Comparison of ENCODE assay signal across 8 mouse cellular contexts in the genomic region with DNA sequence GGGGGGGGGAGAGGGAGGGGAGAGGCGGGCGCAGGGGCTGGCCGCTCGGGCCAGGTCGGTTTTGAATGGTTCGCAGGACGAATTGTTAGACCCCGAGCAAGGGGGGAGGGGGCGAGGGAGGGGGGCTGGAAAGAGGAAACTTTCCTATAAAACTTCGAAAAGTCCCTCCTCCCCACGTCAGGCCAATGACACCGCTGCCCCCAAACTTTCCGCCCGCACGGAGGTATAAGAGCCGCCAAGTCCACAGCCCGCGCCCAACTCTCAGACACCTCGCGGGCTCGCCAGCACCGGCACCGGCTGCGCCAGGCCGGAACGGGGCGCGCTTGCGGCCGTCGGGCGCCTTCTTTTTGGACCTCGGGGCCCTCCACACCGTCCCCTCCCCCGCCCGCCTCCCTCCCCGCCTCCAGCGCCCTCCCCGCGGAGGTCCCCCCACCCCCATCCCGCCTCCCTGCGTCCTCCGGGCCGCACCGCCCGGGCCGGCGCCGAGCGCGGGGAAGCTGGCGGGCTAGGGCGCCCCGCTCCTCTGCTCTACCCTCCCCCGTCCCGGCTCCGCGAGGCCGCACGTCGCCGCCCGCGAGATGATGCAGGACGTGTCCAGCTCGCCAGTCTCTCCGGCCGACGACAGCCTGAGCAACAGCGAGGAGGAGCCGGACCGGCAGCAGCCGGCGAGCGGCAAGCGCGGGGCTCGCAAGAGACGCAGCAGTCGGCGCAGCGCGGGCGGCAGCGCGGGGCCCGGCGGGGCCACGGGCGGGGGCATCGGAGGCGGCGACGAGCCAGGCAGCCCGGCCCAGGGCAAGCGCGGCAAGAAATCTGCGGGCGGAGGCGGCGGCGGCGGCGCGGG. TPM values are rescaled to one million over a fixed set of nuclear protein-coding genes. Genes with fewer than 3 reads are reported as not detected.
DNase-seq lines count a peak whose midpoint lies in the region; ATAC-seq lines count a peak whose summit lies in the region.

TSS of gene Twist1 (plus strand) at position 272 of the 841 bp plus-strand sequence.

- peak within 1 kb of the TSS; percentile 79 for H3K4me3 ChIP-seq in embryonic facial prominence, embryonic 11.5 days (ENCODE audit: low read depth, low read length)
- H3K4me3 ChIP-seq in heart, embryonic 12.5 days, result peak within 1 kb of the TSS; percentile 69
- H3K4me3 ChIP-seq in limb, embryonic 10.5 days, result peak within 1 kb of the TSS; percentile 96
- peak within 1 kb of the TSS; percentile 58 for H3K4me3 ChIP-seq in neural tube, embryonic 12.5 days

- no peaks in the 10 kb centered on the region for H3K4me1 ChIP-seq in embryonic facial prominence, embryonic 11.5 days (ENCODE audit: control insufficient read depth, insufficient read depth, low read length)
- peaks cover 22% of the 10 kb centered on the region; the same call in 1 of the 2 replicates for H3K4me1 ChIP-seq in heart, embryonic 12.5 days (replicated peaks)
- peaks cover 40% of the 10 kb centered on the region for H3K4me1 ChIP-seq in limb, embryonic 10.5 days
- H3K4me1 ChIP-seq in neural tube, embryonic 12.5 days, result peaks cover 25% of the 10 kb centered on the region

- H3K27me3 ChIP-seq in embryonic facial prominence, embryonic 11.5 days (ENCODE audit: control insufficient read depth, insufficient read depth, low read length), result peaks cover 6% of the 10 kb centered on the region
- peaks cover 54% of the 10 kb centered on the region for H3K27me3 ChIP-seq in heart, embryonic 12.5 days (replicated peaks)
- H3K27me3 ChIP-seq in limb, embryonic 10.5 days (ENCODE audit: low read depth, poor library complexity, severe bottlenecking), result 0 out of 2 replicates have a peak, but pooled peaks cover 3% of the 10 kb centered on the region
- H3K27me3 ChIP-seq in neural tube, embryonic 12.5 days (replicated peaks), result peaks cover 82% of the 10 kb centered on the region

- H3K4me2 ChIP-seq in embryonic facial prominence, embryonic 11.5 days (ENCODE audit: low read depth, low read length), result peak within 1 kb of the TSS; percentile 78
- H3K4me2 ChIP-seq in heart, embryonic 12.5 days, result peak within 1 kb of the TSS; percentile 89
- peak within 1 kb of the TSS; percentile 62 for H3K4me2 ChIP-seq in neural tube, embryonic 12.5 days (replicated peaks)

- no peaks in the 10 kb centered on the region for H3K9me3 ChIP-seq in embryonic facial prominence, embryonic 11.5 days (replicated peaks; ENCODE audit: control insufficient read depth, low read length)
- no peaks in the 10 kb centered on the region for H3K9me3 ChIP-seq in heart, embryonic 12.5 days (replicated peaks)
- no peaks in the 10 kb centered on the region for H3K9me3 ChIP-seq in limb, embryonic 10.5 days (replicated peaks)
- no peaks in the 10 kb centered on the region for H3K9me3 ChIP-seq in neural tube, embryonic 12.5 days

- WGBS in embryonic facial prominence, embryonic 11.5 days, result under 1% methylated on average over 89 of the region's 105 CpGs
- 5% methylated on average over 93 of the region's 105 CpGs for WGBS in heart, embryonic 12.5 days
- 2% methylated on average over 96 of the region's 105 CpGs for WGBS in limb, embryonic 10.5 days
- WGBS in neural tube, embryonic 12.5 days, result under 1% methylated on average over 70 of the region's 105 CpGs

- H3K9ac ChIP-seq in embryonic facial prominence, embryonic 11.5 days (replicated peaks; ENCODE audit: low read length), result peak within 1 kb of the TSS; percentile 97
- H3K9ac ChIP-seq in heart, embryonic 12.5 days, result peak within 1 kb of the TSS; percentile 87
- H3K9ac ChIP-seq in neural tube, embryonic 12.5 days, result peak within 1 kb of the TSS; percentile 80

- DNase-seq in right cerebral cortex, postnatal 14 days, result peak; percentile 14
- no peak for DNase-seq in right cerebral cortex, adult 18-20 months
- DNase-seq in embryonic facial prominence, embryonic 11.5 days (ENCODE audit: low spot score), result peak; percentile 96
- DNase-seq in limb, embryonic 10.5 days (ENCODE audit: low spot score), result peak; percentile 96
- DNase-seq in spleen, adult 18-20 months, result no peak

- peak; percentile 89 for ATAC-seq in embryonic facial prominence, embryonic 11.5 days (replicated peaks; ENCODE audit: insufficient number of reproducible peaks, low FRiP score, low TSS enrichment, low read depth)
- peak; percentile 85 for ATAC-seq in heart, embryonic 12.5 days (ENCODE audit: insufficient number of reproducible peaks, low FRiP score)
- peak; percentile 68 for ATAC-seq in neural tube, embryonic 12.5 days (ENCODE audit: low FRiP score, low read depth)
- no peak for ATAC-seq in megakaryocyte-erythroid progenitor cell, adult 5-6 weeks (replicated peaks; ENCODE audit: low FRiP score, low TSS enrichment, poor library complexity, severe bottlenecking)

- peak within 1 kb of the TSS; percentile 98 for H3K27ac ChIP-seq in embryonic facial prominence, embryonic 11.5 days (replicated peaks; ENCODE audit: low read depth, low read length)
- H3K27ac ChIP-seq in heart, embryonic 12.5 days (ENCODE audit: poor library complexity, severe bottlenecking), result peak within 1 kb of the TSS; percentile 81
- H3K27ac ChIP-seq in limb, embryonic 10.5 days, result peak within 1 kb of the TSS; percentile 100
- H3K27ac ChIP-seq in neural tube, embryonic 12.5 days, result peak within 1 kb of the TSS; percentile 18

- no peaks in the 10 kb centered on the region for H3K36me3 ChIP-seq in embryonic facial prominence, embryonic 11.5 days (replicated peaks; ENCODE audit: control insufficient read depth, insufficient read depth, low read depth, low read length)
- H3K36me3 ChIP-seq in heart, embryonic 12.5 days, result no peaks in the 10 kb centered on the region
- H3K36me3 ChIP-seq in limb, embryonic 10.5 days, result peaks cover 24% of the 10 kb centered on the region
- no peaks in the 10 kb centered on the region for H3K36me3 ChIP-seq in neural tube, embryonic 12.5 days

RNA-seq across cellular contexts. Expression of gene Twist1, which starts in this region (rescaled TPM):
- 78.8 and 92.7 TPM in 2 replicates for polyA plus RNA-seq in embryonic facial prominence, embryonic 11.5 days (2014; fragmentation: Nextera tagmentation; extraction: Ambion mirVana)
- polyA plus RNA-seq in heart, embryonic 12.5 days (2016; fragmentation: Nextera tagmentation; extraction: Ambion mirVana), result 16.1 and 16.6 TPM in 2 replicates
- polyA plus RNA-seq in limb, embryonic 10.5 days (2016; fragmentation: Nextera tagmentation; extraction: Ambion mirVana), result 31.0 and 33.4 TPM in 2 replicates
- 13.1 and 15.5 TPM in 2 replicates for polyA plus RNA-seq in neural tube, embryonic 12.5 days (2016; fragmentation: Nextera tagmentation; extraction: Ambion mirVana)
- not detected in 2 replicates for total RNA-seq in megakaryocyte-erythroid progenitor cell, adult 5-6 weeks (2014; fragmentation: Nextera tagmentation)
- total RNA-seq in megakaryocyte-erythroid progenitor cell, adult 5-6 weeks (2017), result not detected in 2 replicates

Comparison
In these comparisons a context has a peak if more than half of its experiments do, and no peak if none do; other contexts are left out.
1. DNase-seq: peak in right cerebral cortex, postnatal 14 days (single experiment), embryonic facial prominence, embryonic 11.5 days (single experiment) and limb, embryonic 10.5 days (single experiment); none in right cerebral cortex, adult 18-20 months (single experiment) and spleen, adult 18-20 months (0 of 2).
2. H3K27ac ChIP-seq: peak in every context shown above with its lines; median percentile 100 in limb, embryonic 10.5 days; 98 in embryonic facial prominence, embryonic 11.5 days; 81 in heart, embryonic 12.5 days; 18 in neural tube, embryonic 12.5 days.
3. Peak in every context shown above with its lines, with median percentiles within 50 percentile points of each other: H3K4me2 ChIP-seq, H3K4me3 ChIP-seq and H3K9ac ChIP-seq.